Mouse (Mus musculus) heart, adult 11 months (tissue): ENCODE measurements at regions not wholly inside any gene's neighbourhood (a gene's known extent, or its start where the extent isn't known, plus 50 kb on each side); places are given as distances from the start of the nearest gene placed in this dataset.

Experiments
- DNase-seq: peaks from one replicate; pipeline ENCODE4 v3.0.0; 2022

- no peak for DNase-seq
These were observed 54.4 kb upstream of the Olfm4 start for GRCm38 (mm10) chr14:79929451-79929850.

DNA sequence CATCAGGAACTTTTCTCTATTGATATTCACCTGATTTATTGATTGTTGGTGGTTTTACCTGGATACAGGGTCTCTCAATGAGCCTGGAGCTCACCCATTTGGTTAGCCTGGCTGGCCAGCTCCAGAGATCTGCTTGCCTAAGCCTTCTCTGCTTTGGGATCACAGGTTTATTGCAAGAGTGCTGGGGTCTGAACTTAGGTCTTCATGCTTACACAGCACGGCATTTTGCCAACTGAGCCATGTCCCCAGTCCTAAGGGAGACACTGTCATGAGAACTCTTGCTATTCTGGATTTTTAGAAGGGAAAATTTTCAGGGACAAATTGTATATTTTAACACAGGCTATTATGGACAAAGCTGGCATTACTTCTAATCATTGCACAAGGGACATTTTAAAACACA lies 56.7 kb upstream of the Olfm4 start:
- DNase-seq, result no peak

DNA sequence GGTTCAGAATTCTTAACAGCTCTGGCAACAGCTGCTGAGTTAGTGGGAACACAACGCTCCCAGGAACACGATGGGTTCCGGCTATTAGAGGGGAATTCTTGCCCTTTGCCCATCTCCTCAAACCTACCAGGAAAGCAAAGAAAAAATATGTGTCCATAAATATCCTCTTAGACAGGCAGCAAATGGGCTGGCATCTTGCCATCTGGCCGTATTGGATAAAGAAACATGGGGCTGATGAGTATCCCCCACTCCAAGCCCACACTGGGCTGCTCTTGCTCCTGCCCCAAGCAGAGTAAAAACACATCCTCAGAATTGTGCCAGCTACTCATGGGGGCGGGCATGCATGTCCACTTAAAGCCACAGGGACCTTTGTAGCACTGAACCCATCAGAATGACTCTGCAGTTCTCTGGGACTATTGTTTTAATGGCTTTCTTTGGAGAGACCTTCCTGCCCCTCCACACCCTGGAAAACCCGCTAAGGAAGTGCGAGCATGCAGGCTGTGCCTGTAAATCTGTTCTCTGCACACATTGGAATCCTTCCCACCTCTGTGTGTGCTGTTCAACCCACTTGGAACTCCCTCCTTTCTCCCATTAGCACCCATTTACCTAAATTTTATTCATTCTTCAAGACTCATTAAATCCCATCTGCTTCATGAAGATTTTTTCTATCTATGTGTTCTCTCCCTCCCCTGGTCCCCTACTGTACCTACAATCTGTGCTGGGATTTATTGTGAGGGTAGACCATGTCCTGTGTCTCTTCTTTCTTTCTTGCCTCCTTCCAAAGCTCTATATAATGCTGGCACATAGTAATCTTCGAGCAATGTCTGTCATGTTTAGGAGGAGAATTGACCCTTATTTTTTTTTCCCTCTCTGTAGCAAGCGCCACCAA lies 66.7 kb upstream of the Olfm4 start:
- DNase-seq, result peak; percentile 84

GRCm38 (mm10) chr14:79914966-79915365 lies 68.9 kb upstream of the Olfm4 start:
- DNase-seq, result peak; percentile 19

DNA sequence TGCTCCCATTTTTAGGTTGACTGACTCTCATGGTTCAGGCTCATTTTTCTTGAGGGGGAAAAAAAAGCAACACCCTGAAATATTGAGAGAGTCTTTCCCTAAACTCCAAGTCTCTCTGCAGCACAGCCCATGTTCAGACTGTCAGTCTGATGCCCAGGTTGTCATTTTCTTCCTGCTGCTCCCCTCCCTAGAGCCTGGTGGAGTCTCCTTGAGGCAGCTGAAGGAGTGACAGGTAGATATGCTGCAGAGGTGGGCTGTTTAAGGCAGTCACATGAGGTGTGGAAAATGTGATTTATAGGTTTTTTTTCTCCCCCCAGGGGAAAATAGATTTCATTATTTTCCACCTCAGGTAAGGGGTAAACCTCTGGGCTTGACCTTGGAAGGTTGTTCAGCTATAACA lies 70.6 kb upstream of the Olfm4 start:
- DNase-seq, result peak; percentile 66

- DNase-seq, result peak; percentile 44
These were observed 71.3 kb upstream of the Olfm4 start for GRCm38 (mm10) chr14:79912610-79913009.

GRCm38 (mm10) chr14:79907761-79908160 lies 76.1 kb upstream of the Olfm4 start:
- no peak for DNase-seq

DNA sequence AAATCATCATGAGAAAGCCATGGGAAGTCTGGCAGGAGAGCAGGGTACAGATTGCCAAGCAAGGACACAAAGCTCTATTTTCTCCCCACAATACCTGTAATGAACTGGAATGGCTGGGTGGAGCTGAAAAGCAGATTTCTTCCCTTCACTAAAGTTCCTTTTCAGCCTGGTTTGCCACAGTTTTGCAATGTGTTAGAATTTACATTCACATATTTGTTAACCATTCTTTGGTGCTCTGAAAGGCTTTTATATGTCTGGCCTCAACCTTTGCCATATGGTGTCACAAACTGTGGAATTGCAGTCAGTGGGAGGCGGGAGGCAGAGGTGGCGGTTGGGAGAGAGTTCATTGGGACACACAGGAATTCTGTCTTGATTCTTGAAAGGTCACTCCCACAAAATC lies 78.3 kb upstream of the Olfm4 start:
- no peak for DNase-seq

DNA sequence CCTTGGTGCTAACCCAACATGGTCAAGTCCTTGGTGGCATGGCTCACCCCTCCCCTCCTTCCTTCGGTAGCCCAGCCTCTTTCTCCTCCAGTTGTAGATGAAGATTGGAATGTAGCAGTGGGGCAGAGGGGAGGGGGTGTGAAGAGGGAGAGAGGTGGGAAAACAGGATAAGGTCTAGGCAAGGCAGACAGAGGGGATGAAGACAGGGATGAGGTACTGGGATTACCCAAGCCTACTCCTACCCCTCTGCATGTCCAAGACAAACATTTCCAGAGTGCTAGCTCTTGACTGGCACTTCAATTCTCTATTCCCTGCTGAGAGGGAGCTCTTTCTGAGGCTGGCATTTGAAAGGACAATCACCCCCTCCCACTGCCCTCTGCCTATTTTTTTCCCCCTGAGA lies 81.5 kb upstream of the Olfm4 start:
- no peak for DNase-seq

- no peak for DNase-seq
These were observed 85.6 kb upstream of the Olfm4 start for GRCm38 (mm10) chr14:79898240-79898639.

GRCm38 (mm10) chr14:79893241-79893640 lies 90.6 kb upstream of the Olfm4 start:
- DNase-seq, result no peak

- DNase-seq, result no peak
These were observed 93.2 kb upstream of the Olfm4 start for GRCm38 (mm10) chr14:79890682-79891081.

DNA sequence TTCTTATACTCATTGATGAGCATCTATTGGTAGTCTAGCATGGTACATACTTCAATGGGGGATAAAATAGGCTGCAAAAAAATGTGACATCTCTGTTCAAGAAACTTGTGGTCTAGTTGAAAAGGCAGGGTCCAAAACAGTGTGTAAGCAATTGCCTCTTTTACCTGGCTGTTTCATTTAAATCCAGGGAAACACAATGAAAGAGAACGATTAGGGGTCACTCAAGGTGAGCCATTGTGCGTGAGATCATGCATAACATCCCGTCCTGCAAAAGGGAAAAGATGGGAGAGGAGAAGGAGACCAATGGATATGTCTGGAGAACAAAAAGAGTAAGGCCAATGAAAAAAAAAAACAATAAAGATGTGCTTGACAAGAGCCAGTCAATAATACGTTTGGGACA lies 93.6 kb upstream of the Olfm4 start:
- no peak for DNase-seq

DNA sequence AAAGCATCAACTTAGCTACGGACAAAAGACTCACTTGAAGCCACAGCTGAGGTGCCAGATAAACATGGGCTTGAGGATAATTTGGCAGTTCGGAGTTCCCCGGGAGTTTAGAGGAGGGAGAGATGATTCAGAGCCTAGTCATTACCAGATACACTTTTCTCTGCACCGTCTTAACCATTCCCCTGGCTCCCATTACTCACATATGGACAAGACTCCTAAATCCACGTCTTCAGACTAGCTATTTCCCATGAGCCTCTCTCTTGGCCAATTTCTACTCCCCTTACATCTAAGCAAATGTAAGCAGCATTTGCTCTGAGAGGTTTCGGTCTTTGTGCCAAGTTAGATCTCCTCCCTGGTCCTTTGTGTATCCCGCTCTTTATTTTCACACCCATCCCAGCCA lies 100.4 kb upstream of the Olfm4 start:
- peak; percentile 77 for DNase-seq

GRCm38 (mm10) chr14:79881726-79882125 lies 102.2 kb upstream of the Olfm4 start:
- DNase-seq, result peak; percentile 54

GRCm38 (mm10) chr14:79880065-79880755 lies 103.7 kb upstream of the Olfm4 start:
- DNase-seq, result peak; percentile 23

DNA sequence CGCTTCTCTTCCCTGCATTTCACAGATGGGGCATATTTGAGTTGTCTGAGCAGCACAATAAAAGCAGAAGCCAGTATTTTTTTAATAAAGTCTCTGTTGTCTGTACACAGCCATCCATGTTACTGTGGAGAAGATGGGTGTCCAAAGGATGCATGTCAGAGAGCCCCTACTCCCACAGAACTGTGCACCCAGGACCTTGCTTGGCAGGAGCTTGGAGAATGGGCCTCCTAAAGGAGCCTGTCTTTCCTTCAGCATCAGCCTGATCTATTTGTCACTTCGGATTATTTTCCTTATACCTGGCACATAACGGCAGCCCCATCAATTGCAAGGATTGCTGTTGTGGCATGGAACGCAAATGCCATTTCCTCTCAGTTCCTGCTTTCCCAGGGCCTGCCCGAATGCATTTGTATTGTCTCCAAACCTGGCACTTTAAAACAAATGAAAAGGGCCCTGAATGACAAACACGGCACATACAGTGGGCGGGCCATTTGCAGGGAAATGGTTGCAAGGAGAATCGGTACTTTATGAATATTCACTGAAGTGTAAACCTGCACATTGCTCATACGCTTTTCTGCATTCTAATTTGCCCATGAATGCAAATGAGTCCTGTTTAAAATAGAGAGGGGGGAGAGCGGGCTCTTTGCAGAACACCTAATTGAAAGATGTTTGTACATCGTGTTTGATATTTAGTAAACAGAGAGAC lies 104.4 kb upstream of the Olfm4 start:
- DNase-seq, result peak; percentile 53

DNA sequence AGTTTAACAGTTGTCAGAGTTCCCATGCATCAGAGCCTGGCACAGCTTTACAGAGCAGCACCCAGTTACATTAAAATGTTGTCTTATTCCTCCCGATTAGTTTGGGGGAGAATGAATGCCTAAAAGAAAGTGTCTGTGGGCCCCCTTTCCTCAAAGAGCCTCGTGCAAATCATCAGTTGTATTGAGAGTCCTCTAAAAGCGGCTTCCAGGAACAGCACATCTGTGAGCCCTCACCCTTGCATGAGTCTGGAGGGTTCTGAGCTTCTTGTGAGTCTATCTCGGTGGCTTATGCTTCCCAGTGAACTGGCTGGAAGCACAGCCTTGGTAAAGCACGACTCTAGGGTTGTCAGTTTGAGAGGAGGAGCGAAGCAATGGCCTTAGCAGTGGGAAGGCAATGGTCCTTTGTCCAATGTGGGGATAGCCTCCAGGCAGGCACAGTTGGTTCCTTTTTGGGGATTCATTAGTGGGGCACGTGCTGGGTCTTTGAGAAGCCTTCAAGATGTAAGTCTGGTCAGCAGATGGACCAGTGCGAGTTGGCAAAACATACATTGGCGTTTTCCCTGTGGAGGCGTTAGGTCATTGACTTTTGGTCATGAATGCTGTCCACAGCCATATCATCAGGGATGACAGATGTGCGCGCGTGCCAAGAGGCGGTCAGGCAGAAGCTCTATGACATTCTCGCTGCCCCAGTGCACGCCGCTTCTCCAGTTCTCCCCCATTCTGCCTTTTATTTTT lies 105.4 kb upstream of the Olfm4 start:
- peak; percentile 61 for DNase-seq

- DNase-seq, result peak; percentile 93
These were observed 102.0 kb upstream of the Pcdh8 start for GRCm38 (mm10) chr14:79873062-79873461.

- DNase-seq, result no peak
These were observed 101.3 kb upstream of the Pcdh8 start for GRCm38 (mm10) chr14:79872430-79872829.

GRCm38 (mm10) chr14:79869325-79869724 lies 98.2 kb upstream of the Pcdh8 start:
- DNase-seq, result no peak

- DNase-seq, result no peak
These were observed 85.1 kb upstream of the Pcdh8 start for GRCm38 (mm10) chr14:79856245-79856644.

DNA sequence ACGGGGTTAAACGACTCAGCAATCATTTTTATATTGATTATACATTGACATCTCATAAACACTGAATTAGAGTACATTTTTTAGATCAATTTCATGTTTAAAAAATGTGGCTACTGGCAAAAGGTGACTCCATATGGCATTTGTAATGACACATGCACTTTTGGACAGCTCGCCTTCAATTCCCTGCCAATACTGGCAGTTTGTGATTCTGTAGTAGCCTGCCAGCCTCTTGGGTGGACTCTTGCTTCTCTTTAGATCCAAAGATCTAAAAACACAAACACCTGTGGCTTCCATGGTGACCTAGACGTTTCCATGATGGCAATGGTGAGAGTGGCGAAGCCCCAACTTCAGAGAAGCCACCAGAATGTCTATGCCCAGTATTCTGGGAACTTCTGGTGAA lies 83.1 kb upstream of the Pcdh8 start:
- DNase-seq, result peak; percentile 27
